Mouse (Mus musculus) forebrain, postnatal 0 days (tissue): ENCODE results near the gene Hectd4. TPM values are rescaled to one million over a fixed set of nuclear protein-coding genes. Genes with fewer than 3 reads are reported as not detected.

Experiments
- ATAC-seq: fragments of 200-750 bp; cut with Nextera tagmentation; 2 replicates; pipeline ENCODE4 v1.8.0; 2017; ENCODE audit warnings: mild to moderate bottlenecking, moderate library complexity
- DNase-seq: peaks from one replicate; pipeline ENCODE4 v3.0.0-alpha.2; 2015
- H3K27ac ChIP-seq: fragments of 300-500 bp; sonication (generic); 2 replicates; pipeline ENCODE4 v1.5.1; 2014; ENCODE audit warnings: low read depth, mild to moderate bottlenecking, antibody characterized with exemption, low read length, moderate library complexity, mixed read lengths
- H3K27me3 ChIP-seq: fragments of 300-500 bp; sonication (generic); 2 replicates; pipeline ENCODE4 v1.6.1; 2014; ENCODE audit warnings: mild to moderate bottlenecking, low read length, mixed read lengths; ENCODE audit not compliant: insufficient read depth
- H3K36me3 ChIP-seq: fragments of 300-500 bp; sonication (generic); 2 replicates; pipeline ENCODE4 v1.6.1; 2014; ENCODE audit warnings: mild to moderate bottlenecking, moderate library complexity; ENCODE audit not compliant: insufficient read depth
- H3K4me1 ChIP-seq: fragments of 300-500 bp; sonication (generic); 2 replicates; pipeline ENCODE4 v1.6.1; 2014; ENCODE audit warnings: antibody characterized with exemption; ENCODE audit not compliant: insufficient read depth
- H3K4me2 ChIP-seq: fragments of 300-500 bp; sonication (generic); 2 replicates; pipeline ENCODE4 v1.6.1; 2014; ENCODE audit warnings: low read depth, mild to moderate bottlenecking, moderate library complexity
- H3K4me3 ChIP-seq: fragments of 300-500 bp; sonication (generic); 2 replicates; pipeline ENCODE4 v1.5.1; 2014; ENCODE audit warnings: low read depth, low read length, mixed read lengths
- H3K9ac ChIP-seq: fragments of 300-500 bp; sonication (generic); 2 replicates; pipeline ENCODE4 v1.6.1; 2014; ENCODE audit warnings: mild to moderate bottlenecking
- H3K9me3 ChIP-seq: fragments of 300-500 bp; sonication (generic); 2 replicates; pipeline ENCODE4 v1.6.1; 2016; ENCODE audit warnings: low read length
- CTCF ChIP-seq: sonication (generic); IDR thresholded peaks from 2 replicates; pipeline ENCODE4 v1.5.1; 2016; ENCODE audit warnings: antibody characterized with exemption, control low read depth, low read depth
- WGBS: fragments of 180-500 bp; shearing (Covaris S2); extraction: QIAGEN DNeasy Blood & Tissue Kit; methylation state at CpG from one replicate; pipeline ENCODE4 v1.1.7; 2014; 5-methylcytosine and 5-hydroxymethylcytosine counted together
- polyA plus RNA-seq: library from polyadenylated mRNA; unstranded; fragments of >200 nt; fragmentation: Nextera tagmentation; extraction: Ambion mirVana; gene quantifications from 2 replicates; pipeline ENCODE4 v1.2.1, GENCODE M21; 2015
- total RNA-seq: library from RNA; depleted of rRNA; stranded (reverse); fragments of >200 nt; gene quantifications from 2 replicates; pipeline ENCODE4 v1.2.3, GENCODE M21; 2014

The Hectd4 gene
- total and polyA plus RNA-seq, 2 experiments from 2014 or later: 14.0 to 107 TPM

DNA sequence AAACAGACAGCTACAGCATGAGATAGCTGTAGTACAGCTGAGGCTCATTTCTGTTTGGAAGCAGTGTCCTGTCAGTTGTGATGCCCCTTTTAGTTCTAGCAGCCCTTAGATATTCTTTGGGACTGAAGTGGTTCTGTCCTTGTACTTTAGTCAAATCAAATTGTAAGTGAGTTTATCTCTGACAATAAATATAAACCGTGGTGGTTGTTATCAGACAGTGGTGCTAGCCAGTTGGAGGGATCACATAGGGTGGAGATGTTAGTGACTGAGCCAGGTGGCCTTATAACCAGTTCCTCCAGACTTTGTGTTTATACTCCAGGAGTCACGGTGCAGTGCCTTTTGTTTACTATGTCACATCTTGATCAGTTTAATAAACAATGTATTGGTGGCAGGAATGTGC, 13.7 kb downstream of the Hectd4 start:
- WGBS: 86% methylated on average over 2 of the region's 2 CpGs
- no peak overlapping the region for H3K9ac ChIP-seq
- H3K27me3 ChIP-seq: no peaks in the 10 kb centered on the region
- no peak overlapping the region for H3K27ac ChIP-seq
- no peak overlapping the region for H3K4me2 ChIP-seq
- DNase-seq (no peak), ATAC-seq (no peak)
- no peaks in the 10 kb centered on the region for H3K36me3 ChIP-seq
- TF ChIP-seq CTCF: no peak
- H3K9me3 ChIP-seq: no peaks in the 10 kb centered on the region
- H3K4me1 ChIP-seq: no peaks in the 10 kb centered on the region
- H3K4me3 ChIP-seq: no peak overlapping the region

DNA sequence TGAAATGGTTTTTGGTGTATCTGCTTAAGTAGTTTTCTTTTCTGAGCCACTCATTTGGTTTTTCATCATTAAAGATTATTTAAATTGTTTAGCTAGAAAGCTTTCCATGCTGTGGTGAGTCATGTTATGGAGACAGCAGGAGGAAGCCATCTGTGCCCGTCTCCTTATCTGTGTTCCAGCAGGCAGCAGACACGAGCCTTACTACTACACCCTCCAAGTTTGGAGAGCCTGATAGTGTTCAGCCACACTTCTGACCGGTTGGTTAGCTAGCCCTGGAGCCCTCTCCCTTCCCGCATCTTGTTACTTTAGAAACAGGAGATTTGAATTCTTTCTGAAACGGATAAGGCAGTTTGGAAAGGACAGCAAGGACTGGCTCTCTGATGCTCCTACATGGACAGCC, 16.2 kb downstream of the Hectd4 start:
- Histone ChIP-seq H3K36me3 (no peaks in the 10 kb centered on the region), H3K9me3 (no peaks in the 10 kb centered on the region), H3K27ac (no peak overlapping the region), H3K4me1 (peaks cover 8% of the 10 kb centered on the region; the same call in 1 of the 2 replicates), H3K4me3 (no peak overlapping the region), H3K9ac (no peak overlapping the region), H3K27me3 (no peaks in the 10 kb centered on the region), H3K4me2 (no peak overlapping the region)
- WGBS: 61% methylated on average over 5 of the region's 5 CpGs
- no peak for TF ChIP-seq CTCF
- ATAC-seq (peak; percentile 48; the same call in 1 of the 2 replicates), DNase-seq (peak; percentile 47)

DNA sequence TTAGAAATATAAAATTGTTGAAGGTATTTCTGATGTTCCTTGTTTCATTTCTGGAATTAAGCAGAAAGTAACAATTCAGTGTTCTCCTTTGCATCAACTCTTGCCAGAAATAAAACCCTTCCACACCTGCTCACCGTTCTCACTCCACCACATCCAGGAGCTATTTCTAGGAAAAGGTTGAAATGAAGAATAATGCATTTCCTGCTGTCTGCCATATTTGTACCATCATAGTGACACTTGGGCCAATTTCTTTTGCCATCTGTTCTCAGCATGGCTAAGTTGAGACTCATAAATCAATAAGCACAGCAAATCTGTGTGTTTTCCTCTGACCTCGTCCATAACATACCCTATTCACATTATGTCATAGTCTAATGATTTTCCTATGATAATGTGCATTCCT, 18.2 kb downstream of the Hectd4 start:
- no peak overlapping the region for H3K27ac ChIP-seq
- TF ChIP-seq CTCF: no peak
- H3K9ac ChIP-seq: no peak overlapping the region
- 57% methylated on average over 2 of the region's 2 CpGs for WGBS
- no peaks in the 10 kb centered on the region for H3K36me3 ChIP-seq
- no peak overlapping the region for H3K4me2 ChIP-seq
- no peaks in the 10 kb centered on the region for H3K27me3 ChIP-seq
- ATAC-seq (no peak), DNase-seq (no peak)
- H3K4me3 ChIP-seq: no peak overlapping the region
- H3K9me3 ChIP-seq: no peaks in the 10 kb centered on the region
- peaks cover 8% of the 10 kb centered on the region; the same call in 1 of the 2 replicates for H3K4me1 ChIP-seq

- peak; percentile 81 for DNase-seq
- TF ChIP-seq CTCF: no peak
- H3K36me3 ChIP-seq: no peaks in the 10 kb centered on the region
- no peak overlapping the region for H3K4me2 ChIP-seq
- 51% methylated on average over 5 of the region's 5 CpGs for WGBS
- ATAC-seq: peak; percentile 84
- H3K9me3 ChIP-seq: no peaks in the 10 kb centered on the region
- H3K4me3 ChIP-seq: no peak overlapping the region
- H3K4me1 ChIP-seq: peaks cover 8% of the 10 kb centered on the region; the same call in 1 of the 2 replicates
- H3K27ac ChIP-seq: no peak overlapping the region
- H3K9ac ChIP-seq: no peak overlapping the region
- H3K27me3 ChIP-seq: no peaks in the 10 kb centered on the region
Observed at GRCm38 (mm10) chr5:121239846-121240245, 19.8 kb downstream of the Hectd4 start.

- Histone ChIP-seq H3K4me3 (no peak overlapping the region), H3K4me2 (no peak overlapping the region), H3K27ac (no peak overlapping the region), H3K4me1 (peaks cover 8% of the 10 kb centered on the region; the same call in 1 of the 2 replicates), H3K36me3 (no peaks in the 10 kb centered on the region), H3K27me3 (no peaks in the 10 kb centered on the region), H3K9me3 (no peaks in the 10 kb centered on the region), H3K9ac (no peak overlapping the region)
- no peak for DNase-seq
- TF ChIP-seq CTCF: no peak
- no peak for ATAC-seq
Observed at GRCm38 (mm10) chr5:121241182-121241581, 21.2 kb downstream of the Hectd4 start.

DNA sequence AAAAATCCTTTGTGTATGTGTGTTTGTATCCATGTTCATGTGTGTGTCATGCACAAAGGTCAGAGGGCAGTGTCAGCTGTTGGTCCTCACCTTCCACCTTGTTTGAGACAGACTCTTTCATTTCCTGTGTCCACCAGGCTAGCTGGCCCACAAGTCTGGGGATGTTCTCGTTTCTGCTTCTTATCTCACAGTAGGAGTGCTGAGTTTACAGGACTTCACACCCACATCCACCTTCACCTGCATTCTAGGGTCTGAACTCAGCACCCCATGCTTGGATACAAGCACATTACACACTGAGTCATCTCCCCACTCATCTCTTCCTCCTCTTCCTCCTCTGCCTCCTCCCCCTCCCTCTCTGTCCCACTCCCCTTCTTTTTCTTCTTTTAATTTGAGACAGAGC, 22.2 kb downstream of the Hectd4 start:
- Histone ChIP-seq H3K36me3 (no peaks in the 10 kb centered on the region), H3K27me3 (no peaks in the 10 kb centered on the region), H3K27ac (no peak overlapping the region), H3K4me2 (no peak overlapping the region), H3K9ac (no peak overlapping the region), H3K4me1 (peaks cover 8% of the 10 kb centered on the region; the same call in 1 of the 2 replicates), H3K9me3 (no peaks in the 10 kb centered on the region), H3K4me3 (no peak overlapping the region)
- no peak for ATAC-seq
- 81% methylated on average over 1 of the region's 1 CpGs for WGBS
- DNase-seq: no peak
- no peak for TF ChIP-seq CTCF

DNA sequence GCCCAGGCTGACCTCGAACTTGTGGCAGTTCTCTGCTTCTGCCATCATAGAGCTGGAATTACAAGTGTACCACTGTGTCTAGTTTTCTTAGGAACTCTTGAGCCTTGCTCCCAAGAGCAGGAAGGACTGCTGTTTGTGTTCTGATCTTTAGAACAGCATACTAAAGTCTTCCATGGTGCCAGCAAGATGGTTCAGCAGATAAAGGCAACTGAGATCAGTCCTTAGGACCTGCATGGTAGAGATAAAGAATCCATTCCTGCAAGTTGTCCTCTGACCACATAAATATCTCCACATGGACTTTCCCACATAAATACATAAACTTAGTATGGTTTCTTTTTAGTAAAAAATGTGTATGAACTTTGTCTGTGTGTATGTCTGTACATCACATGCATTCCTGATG, 22.7 kb downstream of the Hectd4 start:
- no peak overlapping the region for H3K4me2 ChIP-seq
- no peak for TF ChIP-seq CTCF
- no peaks in the 10 kb centered on the region for H3K36me3 ChIP-seq
- no peak overlapping the region for H3K9ac ChIP-seq
- no peak overlapping the region for H3K4me3 ChIP-seq
- DNase-seq (no peak), ATAC-seq (no peak)
- no peaks in the 10 kb centered on the region for H3K27me3 ChIP-seq
- no peak overlapping the region for H3K27ac ChIP-seq
- no peaks in the 10 kb centered on the region for H3K9me3 ChIP-seq
- H3K4me1 ChIP-seq: peaks cover 8% of the 10 kb centered on the region; the same call in 1 of the 2 replicates
- WGBS: 100% methylated on average over 1 of the region's 1 CpGs
